Mouse (Mus musculus) thymus, postnatal 0 days (tissue): ENCODE results near the gene Cd28. TPM values are rescaled to one million over a fixed set of nuclear protein-coding genes. Genes with fewer than 3 reads are reported as not detected.

Experiments used
- DNase-seq: peaks from one replicate; pipeline ENCODE4 v3.0.0-alpha.2; 2015; ENCODE audit warnings: low spot score
- polyA plus RNA-seq: library from polyadenylated mRNA; unstranded; fragments of >200 nt; fragmentation: Nextera tagmentation; extraction: Ambion mirVana; gene quantifications from 2 replicates; pipeline ENCODE4 v1.2.1, GENCODE M21; 2015

Gene Cd28
- polyA plus RNA-seq, 1 experiment from 2014 or later = 103 TPM

DNA sequence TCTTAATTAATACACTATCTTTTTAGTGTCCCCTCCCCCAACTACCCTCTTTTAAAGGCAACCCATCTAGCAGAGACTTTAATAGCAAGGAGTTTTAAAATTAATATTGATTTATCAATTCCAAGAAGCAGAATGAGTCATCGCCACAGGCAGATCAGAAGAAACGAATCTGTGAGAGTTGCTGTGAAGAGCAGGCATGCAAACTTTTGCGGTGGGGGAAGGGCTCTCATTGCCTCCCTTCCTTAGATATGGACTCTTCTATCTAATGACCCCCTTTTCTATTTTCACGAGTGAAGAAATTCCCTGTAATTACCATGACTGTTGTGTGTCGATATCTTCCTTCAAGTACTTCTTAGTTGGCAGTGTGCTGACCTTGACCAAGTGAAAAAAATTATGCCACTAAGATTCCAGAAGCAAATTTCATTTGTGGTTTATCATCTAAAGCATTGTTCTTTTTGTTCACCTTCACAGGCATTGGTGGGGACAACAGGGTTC lies 32.8 kb downstream of the Cd28 start:
- no peak for DNase-seq

DNA sequence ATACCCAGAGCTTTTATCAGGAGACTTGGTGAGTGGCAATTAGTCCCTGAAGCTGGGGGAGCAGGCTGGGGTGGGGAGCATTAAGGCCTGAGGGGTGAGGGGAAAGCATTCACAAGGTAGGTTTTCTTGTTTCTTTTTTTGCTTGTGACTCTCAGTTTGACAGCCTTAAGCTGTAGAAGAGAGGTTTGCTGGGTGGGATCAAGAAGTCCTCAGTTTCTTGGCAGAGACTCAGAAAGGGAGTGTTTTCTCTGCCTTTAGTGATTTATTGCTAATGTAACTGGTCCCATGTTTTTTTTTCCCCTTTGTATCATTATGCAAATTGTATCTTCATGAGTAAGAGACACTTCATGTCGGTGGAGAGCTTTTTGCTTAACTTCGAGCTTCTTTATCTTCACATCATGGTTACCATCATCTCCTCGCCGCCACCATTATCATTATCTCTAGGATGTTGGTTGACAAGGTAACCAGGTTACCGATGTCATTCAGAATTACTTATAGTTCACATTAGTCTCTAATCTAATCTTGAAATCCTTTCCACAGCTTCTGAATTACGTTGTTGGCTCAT lies 33.7 kb downstream of the Cd28 start:
- DNase-seq = no peak

DNA sequence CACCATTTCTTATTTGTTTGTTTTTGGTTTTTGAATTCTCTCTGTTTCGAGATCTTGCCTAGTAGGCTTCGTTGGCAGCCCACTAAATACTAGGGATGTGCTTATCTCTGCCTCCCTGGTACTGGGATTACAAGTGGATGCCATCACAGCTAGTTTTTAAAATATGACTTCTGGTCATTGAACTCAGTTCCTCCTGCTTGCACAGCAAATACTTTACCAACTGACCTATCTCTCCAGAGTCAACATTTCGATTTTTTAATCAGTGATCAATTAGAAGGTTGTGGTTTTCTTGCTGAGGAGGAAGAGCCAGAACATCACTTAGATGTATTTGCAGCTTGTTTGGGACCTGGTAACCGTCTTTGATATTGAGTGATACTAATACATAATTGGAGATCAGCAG lies 34.4 kb downstream of the Cd28 start:
- no peak for DNase-seq

DNA sequence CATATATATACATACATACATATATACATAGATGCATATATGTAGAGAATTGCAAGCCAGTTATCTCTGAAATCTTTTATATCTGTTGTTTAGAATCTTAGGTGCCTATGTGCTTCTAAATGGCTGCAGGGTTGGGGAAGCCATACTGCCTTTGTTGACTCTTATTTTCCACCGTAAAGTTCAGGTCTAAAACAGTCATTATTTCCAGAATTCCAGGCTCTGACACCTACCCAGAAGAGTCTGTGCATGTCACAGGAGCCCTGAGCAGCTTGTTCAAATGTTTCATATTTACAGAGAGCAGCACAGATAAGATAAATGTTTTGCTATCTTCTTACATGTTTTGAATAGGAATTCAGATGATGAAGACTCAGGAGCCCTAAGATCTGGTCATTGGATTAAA lies 36.4 kb downstream of the Cd28 start:
- no peak for DNase-seq

DNA sequence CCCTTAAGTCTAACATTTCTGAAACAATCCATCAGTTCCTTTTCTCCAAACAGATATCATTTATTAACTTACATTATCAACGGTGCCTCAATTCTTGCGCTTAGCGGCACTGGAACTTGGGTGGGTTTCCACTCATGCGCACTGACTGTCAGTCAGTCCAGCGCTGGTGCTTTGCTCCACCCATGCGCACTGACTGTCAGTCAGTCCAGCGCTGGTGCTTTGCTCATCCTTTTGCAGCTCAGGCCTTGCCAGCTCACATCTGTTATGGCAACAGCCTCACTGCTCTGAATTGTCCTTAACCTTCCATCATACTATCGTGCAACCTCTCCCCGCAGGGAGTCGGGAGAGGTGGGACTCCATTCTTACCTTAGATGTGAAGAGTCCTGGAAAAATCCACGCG lies 37.4 kb downstream of the Cd28 start:
- DNase-seq = no peak

DNA sequence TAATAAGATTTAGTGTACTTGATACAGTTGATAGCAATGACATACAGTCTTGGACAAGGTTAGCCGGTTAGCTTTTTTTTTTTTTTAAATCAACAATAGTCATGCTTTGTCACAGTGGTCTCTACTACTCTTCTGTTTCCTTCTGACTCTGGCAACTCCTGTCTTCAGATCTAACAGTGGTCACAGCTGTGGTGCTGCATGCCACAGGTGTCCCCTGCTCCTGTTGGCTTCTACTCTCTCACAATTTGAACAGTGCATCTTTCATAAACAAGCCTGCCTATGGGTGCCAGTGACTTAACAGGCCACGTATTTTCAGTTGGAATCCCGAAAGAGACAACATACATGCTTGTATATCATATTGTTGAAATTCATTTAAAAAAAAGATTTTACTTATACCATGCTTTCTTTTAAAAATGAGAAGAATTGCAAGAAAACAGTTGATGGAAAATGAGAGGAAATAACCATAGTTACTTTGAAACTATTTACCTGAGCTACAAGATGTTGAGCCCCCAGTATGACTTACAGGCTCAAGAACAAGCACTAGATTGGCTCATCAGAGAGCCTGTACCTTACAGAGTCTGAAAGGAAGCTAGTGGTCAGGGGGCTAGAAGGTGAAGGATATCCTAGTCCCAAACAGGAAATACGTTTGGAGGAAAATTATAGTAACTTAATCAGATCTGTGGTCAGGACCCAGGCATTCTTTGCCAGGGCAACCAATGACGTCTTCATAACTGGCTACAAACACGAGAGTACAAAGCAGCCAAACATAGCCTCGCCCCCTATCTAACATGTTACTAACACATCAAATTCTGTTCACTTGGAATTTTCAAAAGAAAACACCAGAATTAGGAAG lies 39.0 kb downstream of the Cd28 start:
- DNase-seq = peak; percentile 71

DNA sequence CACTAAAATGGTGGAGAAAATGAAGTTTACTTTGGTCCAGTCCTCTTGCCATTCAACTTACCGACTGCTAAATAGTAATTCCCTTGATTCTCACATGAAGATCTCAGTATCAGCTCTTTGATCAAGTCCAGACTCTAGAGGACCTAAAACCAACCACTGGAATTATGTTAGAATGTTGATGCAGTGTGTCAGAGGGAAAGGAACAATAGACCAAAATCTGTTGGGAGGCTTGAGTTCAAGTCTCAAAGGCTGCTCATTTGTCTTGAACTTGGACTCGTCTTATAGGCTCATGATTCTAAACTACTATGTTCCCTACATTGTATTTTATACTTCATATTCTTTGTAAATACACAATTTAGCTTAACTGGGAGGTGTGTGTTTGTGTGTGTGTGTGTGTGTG lies 41.0 kb downstream of the Cd28 start:
- DNase-seq = no peak

DNA sequence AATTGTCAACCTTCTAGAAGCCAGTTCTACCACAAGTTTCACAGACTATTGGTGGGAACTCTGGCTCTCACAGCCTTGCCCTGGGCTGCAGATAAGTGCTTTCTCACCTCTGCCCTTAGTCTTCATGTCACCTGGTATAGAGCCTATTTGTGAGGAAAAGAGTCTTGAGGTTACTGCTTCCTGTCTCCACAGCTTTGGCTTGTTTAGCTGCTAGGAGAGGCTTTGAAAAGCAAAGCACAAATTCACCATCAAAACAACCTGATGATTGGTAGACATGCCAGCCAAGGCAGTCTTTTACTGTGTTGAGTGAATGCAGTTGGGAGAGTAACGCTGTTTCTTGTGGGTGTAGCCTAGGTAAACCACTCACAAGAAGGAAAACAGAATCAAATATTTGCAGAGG lies 41.6 kb downstream of the Cd28 start:
- DNase-seq = peak; percentile 84

DNA sequence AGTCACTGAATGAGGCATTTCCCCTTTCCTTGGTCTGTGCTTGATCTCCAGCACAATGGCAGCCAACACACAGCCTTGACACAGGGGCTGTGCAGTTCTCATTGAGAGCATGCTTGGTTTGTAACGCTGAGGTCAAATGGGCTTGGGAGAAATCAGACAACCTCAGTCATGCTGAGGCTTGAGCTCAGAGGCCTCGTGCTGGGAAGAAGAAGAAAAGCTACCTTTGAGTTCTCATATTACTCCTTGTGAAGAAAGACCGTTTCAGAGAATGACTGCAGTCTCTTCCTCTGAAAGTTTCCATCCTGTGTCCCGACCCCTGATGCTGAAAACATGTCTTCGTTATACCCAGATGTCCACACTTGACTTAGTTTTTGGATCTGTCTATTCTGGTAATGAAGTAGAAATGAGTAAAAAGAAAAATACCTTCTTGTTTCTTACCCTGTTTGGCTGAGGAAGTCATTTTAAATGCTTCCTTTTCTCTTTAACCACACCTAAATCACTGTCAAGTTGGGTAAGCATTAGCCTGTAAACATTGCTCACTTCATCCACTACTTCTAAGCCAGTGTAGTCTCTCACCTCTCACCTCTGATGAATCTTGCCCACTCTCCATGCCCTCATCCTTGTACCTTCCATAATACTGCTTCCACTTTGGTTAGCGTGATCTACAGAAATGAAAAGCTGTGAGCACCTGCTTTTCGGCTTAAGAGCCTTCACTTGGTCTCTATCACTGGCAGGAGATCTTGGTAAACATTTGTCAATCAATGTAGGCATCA lies 43.1 kb downstream of the Cd28 start:
- DNase-seq = no peak

DNA sequence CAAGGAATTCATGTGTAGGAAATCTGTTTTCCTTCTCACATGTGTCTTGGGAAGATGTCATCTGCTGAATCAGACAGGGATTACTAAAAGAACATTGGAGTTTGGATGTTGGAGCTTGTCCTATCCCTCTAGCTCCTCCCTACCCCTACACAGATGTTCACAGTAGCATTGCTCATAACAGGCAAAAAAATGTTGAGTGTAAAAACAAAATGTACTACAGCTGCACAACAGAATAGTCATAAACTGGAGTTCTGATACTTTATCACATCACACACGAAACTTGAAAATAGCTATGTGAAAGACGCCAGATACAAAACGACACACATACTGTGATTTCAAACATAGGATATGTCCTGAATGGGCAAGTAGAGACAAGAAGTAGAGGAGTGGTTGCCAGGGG lies 43.9 kb downstream of the Cd28 start:
- no peak for DNase-seq

DNA sequence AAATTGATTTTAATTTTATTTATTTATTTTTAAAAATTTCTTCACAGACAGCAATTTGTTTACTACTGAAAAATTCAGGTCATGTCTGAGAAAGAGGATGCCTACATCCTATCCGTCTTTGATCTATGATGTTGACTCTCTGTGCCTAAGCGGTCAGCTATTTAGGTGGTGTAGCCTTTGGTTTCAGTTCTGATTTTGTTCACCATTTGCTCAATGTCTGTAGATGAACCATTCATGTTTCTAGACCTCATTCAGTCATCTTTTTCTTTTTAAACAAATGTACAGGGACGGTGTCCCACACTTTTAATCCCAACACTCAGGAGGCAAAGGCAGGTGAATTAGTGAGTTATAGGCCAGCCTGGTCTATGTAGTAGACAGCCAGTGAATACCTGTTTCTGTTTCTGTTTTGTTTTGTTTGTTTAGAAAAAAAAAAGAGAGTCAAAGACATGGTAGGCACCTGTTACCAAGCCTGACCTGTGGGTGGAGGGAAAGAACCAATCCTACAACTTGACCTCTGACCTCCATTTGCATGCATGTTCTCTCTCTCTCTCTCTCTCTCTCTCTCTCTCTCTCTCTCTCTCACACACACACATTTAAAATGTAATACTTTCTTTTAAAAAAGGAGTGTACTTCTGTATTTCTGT lies 45.0 kb downstream of the Cd28 start:
- DNase-seq = no peak

DNA sequence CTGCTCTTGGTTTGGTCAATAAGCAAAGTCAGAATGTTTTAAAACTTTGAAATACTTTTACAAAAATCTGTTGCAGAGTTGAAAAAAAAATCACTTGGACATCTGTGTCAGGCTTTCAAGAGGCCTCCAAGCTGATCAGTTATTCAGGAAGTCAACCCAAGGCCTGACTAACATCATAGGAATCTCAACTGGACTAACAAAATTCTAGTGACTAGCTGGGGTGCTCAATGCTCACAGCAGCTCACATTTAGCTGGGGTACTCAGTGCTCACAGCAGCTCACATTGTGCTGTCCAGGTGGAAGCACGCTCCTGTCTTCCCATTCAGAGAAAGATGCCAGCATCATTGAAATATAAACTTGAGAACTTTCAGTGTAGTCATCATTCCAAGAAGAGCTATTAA lies 45.9 kb downstream of the Cd28 start:
- DNase-seq = no peak

DNA sequence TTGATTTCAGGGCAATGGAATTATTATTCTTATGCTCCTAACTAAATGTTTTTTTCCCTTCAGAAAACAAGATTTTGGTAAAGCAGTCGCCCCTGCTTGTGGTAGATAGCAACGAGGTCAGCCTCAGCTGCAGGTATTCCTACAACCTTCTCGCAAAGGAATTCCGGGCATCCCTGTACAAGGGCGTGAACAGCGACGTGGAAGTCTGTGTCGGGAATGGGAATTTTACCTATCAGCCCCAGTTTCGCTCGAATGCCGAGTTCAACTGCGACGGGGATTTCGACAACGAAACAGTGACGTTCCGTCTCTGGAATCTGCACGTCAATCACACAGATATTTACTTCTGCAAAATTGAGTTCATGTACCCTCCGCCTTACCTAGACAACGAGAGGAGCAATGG lies 46.3 kb downstream of the Cd28 start:
- no peak for DNase-seq

DNA sequence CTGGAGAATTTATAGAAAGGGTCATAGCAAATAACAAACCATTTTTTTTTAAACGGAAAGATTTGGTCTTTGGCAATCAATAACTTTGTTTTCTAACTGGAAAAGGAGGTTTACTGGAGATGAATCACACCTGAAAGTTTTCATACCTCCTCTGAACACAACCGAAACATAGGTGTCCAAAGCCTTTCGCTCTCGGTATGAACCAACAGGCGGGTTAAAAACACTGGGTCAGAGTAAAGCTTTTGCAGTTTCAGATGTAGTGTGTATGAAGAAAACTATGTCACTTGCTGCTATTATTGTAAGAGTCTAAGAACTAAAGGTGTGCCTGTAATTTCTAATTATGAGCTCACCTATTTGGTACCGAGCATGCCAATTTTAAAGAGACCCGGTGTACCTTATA lies 55.2 kb downstream of the Cd28 start:
- DNase-seq = no peak

DNA sequence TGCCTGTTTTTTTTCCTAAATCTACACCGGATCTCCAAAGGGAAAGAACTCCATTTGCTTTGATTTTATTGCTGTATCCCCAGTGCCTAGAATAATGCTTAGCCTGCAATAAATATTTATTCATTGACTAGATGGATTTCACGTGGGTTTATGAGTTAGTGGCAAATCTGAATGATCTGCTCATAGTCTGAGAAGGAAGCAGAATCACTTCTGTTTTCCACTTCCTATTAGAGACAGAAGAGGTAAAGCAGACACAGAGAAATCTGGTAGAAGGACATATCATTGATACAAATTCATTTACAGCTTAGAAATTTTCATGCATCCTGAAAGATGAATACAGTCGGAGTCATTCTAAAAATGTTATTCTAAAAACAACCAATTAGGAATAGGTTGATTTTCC lies 56.6 kb downstream of the Cd28 start:
- no peak for DNase-seq

DNA sequence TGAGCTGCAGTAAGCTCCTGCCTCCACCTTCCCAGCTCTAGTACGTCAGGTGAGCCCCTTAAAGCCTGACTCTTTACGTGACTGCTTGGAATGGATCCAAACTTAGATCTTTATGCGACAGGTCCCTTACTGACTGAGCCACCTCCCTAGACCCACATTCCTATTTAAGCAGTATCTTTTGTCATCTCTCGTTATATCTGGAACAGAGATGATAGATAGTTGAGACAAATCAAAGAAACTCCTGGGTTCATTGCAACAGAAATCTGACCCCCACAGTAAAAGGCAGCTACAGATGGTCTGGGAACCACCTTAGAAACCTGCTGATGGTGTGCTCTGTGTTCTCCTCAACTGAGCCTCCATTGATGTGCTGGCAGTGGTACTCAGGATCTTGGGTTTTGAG lies 59.6 kb downstream of the Cd28 start:
- no peak for DNase-seq

DNA sequence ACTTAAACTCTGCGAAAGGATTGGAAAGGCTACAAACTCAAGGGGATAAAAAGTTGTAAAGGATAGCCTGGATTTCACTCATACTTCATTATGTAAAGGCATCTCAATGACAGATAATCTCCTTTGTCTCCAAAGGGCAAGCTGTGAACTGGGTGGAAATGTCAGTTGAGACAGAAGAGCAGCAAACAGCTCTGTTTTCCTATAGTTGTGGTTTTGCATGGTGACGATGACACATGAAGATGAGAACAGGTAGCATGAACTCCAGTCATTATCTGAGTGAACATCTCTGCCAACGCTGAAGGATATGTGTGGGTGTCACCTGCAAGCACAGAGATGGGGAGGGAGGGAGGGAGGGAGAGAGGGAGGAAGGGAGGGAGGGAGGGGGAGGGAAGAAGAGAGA lies 60.3 kb downstream of the Cd28 start:
- DNase-seq = peak; percentile 86

DNA sequence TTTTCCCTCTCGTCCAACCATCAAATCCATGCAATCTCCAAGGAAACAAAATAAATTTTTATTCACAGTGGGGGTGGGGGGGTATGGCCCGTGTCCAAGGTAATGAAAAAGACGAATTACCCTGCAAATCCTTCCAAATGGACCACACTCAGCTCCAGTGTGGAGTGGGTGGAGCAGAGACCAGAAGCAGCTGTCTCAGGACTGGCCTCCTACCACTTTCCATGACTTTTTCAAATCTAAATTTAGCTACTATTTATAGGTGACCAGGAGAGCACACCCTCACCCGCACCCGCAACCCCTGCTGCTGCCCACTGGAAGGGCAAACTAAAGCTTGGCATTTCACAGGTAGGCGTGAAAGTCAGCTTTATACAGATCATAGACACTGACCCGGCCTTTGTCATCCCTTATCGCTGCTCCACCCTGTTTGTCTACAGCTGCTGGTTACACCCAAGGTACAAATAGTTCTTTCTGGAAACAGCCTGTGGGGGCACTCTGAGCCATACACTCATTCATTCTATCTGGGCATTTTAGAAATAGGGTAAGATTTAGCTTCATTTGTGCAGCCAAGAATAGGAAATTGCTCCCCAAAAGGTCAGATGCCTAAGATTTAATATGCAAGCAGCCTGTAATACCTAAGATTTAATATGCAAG lies 62.0 kb downstream of the Cd28 start:
- DNase-seq = no peak

DNA sequence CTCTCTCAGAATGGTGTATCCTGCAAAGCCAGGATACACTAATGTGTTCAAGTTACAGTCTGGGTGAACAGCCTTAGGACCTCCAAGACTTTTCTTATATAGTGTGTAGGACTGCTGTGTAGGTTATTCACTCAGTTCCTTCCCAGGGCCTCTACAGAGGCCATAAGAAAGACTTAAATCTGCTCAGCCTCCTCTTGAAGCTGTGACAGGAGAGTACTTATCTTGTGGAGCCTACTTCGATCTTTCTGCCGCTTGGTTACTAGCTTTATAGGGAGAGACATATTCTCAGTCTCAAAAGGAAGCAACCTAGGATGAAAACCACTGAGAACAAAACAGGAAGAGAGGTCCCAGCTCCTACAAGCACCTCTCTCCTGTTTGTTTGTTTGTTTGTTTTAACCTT lies 62.6 kb downstream of the Cd28 start:
- peak; percentile 41 for DNase-seq

DNA sequence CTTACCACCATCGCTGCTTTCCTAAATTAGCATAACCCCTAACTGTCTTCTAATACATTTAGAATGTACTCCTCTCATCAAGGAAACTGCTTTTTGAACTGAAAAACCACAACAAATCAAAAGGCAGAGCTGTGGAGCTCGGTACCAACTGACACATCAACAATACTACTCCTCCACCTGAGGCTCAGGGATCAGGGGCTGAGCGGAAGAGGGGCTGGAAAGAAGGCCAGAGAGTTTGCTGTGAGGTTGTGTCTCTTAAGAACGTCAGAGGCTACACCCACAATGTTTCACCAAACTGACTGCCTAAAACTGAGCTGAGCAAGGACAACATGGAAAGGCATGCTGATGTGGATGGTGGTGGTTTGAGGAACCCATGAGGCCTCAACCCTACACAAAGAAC lies 65.1 kb downstream of the Cd28 start:
- DNase-seq = peak; percentile 80

DNA sequence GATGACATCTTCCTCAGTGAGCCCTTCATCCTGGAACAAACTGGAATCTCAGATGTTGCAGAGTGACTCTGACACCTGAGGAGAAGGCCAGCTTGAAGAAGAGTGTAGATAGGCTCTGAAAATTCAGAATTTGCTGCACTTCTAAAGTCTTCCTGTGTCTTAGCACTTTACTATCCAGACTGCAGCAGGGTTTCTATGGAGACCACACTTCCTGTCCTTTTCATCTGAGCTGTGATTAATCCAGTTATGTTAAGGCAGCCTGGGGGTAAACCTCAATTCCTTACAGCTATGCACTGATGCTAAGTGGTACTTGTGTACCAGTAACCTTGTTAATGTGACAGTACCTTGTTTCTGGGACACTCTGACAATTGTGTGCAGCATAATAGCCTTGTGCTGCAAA lies 77.1 kb downstream of the Cd28 start:
- peak; percentile 71 for DNase-seq
